Mouse (Mus musculus) lung, embryonic 14.5 days (tissue): ENCODE measurements at regions not wholly inside any gene's neighbourhood (a gene's known extent, or its start where the extent isn't known, plus 50 kb on each side); places are given as distances from the start of the nearest gene placed in this dataset.

Source experiments
- ATAC-seq: fragments of 200-750 bp; cut with Nextera tagmentation; 2 replicates; pipeline ENCODE4 v1.8.0; 2017; ENCODE audit warnings: mild to moderate bottlenecking, moderate TSS enrichment, moderate library complexity; ENCODE audit not compliant: insufficient read depth
- DNase-seq: peaks from one replicate; pipeline ENCODE4 v3.0.0-alpha.2; 2015
- H3K27ac ChIP-seq: fragments of 300-500 bp; sonication (generic); 2 replicates; pipeline ENCODE4 v1.5.1; 2014; ENCODE audit warnings: low read depth, mild to moderate bottlenecking, moderate library complexity
- H3K27me3 ChIP-seq: fragments of 300-500 bp; sonication (generic); 2 replicates; pipeline ENCODE4 v1.6.1; 2014; ENCODE audit warnings: low read length, control low read depth; ENCODE audit not compliant: insufficient read depth
- H3K36me3 ChIP-seq: fragments of 300-500 bp; sonication (generic); 2 replicates; pipeline ENCODE4 v1.6.1; 2014; ENCODE audit warnings: control low read depth; ENCODE audit not compliant: insufficient read depth
- H3K4me1 ChIP-seq: fragments of 300-500 bp; sonication (generic); 2 replicates; pipeline ENCODE4 v1.6.1; 2014; ENCODE audit warnings: antibody characterized with exemption, control low read depth; ENCODE audit not compliant: insufficient read depth
- H3K4me2 ChIP-seq: fragments of 300-500 bp; sonication (generic); 2 replicates; pipeline ENCODE4 v1.6.1; 2014; ENCODE audit warnings: mild to moderate bottlenecking
- H3K4me3 ChIP-seq: fragments of 300-500 bp; sonication (generic); 2 replicates; pipeline ENCODE4 v1.5.1; 2014; ENCODE audit warnings: low read depth, low read length
- H3K9ac ChIP-seq: fragments of 300-500 bp; sonication (generic); 2 replicates; pipeline ENCODE4 v1.6.1; 2014
- H3K9me3 ChIP-seq: fragments of 300-500 bp; sonication (generic); 2 replicates; pipeline ENCODE4 v1.6.1; 2016; ENCODE audit warnings: low read depth, low read length, control low read depth
- CTCF ChIP-seq: IDR thresholded peaks from 2 replicates; pipeline ENCODE4 v1.5.1; 2016; ENCODE audit warnings: antibody characterized with exemption, low read depth
- WGBS: fragments of 180-500 bp; shearing (Covaris S2); extraction: QIAGEN DNeasy Blood & Tissue Kit; methylation state at CpG from one replicate; pipeline ENCODE4 v1.1.7; 2014; 5-methylcytosine and 5-hydroxymethylcytosine counted together

- Histone ChIP-seq H3K27me3 (no peaks in the 10 kb centered on the region), H3K36me3 (no peaks in the 10 kb centered on the region), H3K9me3 (no peaks in the 10 kb centered on the region), H3K9ac (no peak overlapping the region), H3K4me2 (no peak overlapping the region; the same call in 1 of the 2 replicates), H3K27ac (peak overlapping the region; percentile 51; the same call in 1 of the 2 replicates), H3K4me1 (peaks cover 16% of the 10 kb centered on the region; the same call in 1 of the 2 replicates), H3K4me3 (no peak overlapping the region)
- ATAC-seq (no peak), DNase-seq (no peak)
- 45% methylated on average over 6 of the region's 6 CpGs for WGBS
- TF ChIP-seq CTCF: no peak
Measured at GRCm38 (mm10) chr5:64625841-64626298, 177.3 kb upstream of the Klf3 start.

GRCm38 (mm10) chr5:64626351-64626750, 176.8 kb upstream of the Klf3 start:
- TF ChIP-seq CTCF: no peak
- Histone ChIP-seq H3K27ac (peak overlapping the region; percentile 51; the same call in 1 of the 2 replicates), H3K27me3 (no peaks in the 10 kb centered on the region), H3K9me3 (no peaks in the 10 kb centered on the region), H3K9ac (no peak overlapping the region), H3K36me3 (no peaks in the 10 kb centered on the region), H3K4me3 (no peak overlapping the region), H3K4me1 (peaks cover 16% of the 10 kb centered on the region; the same call in 1 of the 2 replicates), H3K4me2 (no peak overlapping the region; the same call in 1 of the 2 replicates)
- ATAC-seq: peak; percentile 57
- peak; percentile 63 for DNase-seq
- 36% methylated on average over 9 of the region's 9 CpGs for WGBS

- no peaks in the 10 kb centered on the region for H3K27me3 ChIP-seq
- no peak overlapping the region for H3K9ac ChIP-seq
- no peak overlapping the region for H3K27ac ChIP-seq
- TF ChIP-seq CTCF: no peak
- no peak overlapping the region for H3K4me3 ChIP-seq
- peaks cover 6% of the 10 kb centered on the region; the same call in 1 of the 2 replicates for H3K4me1 ChIP-seq
- H3K9me3 ChIP-seq: no peaks in the 10 kb centered on the region
- DNase-seq (no peak), ATAC-seq (no peak)
- no peak overlapping the region for H3K4me2 ChIP-seq
- no peaks in the 10 kb centered on the region for H3K36me3 ChIP-seq
- WGBS: 82% methylated on average over 2 of the region's 2 CpGs
Measured at GRCm38 (mm10) chr5:64630582-64630981, 172.6 kb upstream of the Klf3 start.

GRCm38 (mm10) chr5:64632171-64632570, 171.0 kb upstream of the Klf3 start:
- DNase-seq: no peak
- WGBS: 83% methylated on average over 5 of the region's 5 CpGs

GRCm38 (mm10) chr5:64634008-64634407, 169.2 kb upstream of the Klf3 start:
- WGBS: 58% methylated on average over 8 of the region's 8 CpGs
- DNase-seq (no peak), ATAC-seq (no peak)
- no peak for TF ChIP-seq CTCF
- Histone ChIP-seq H3K27me3 (no peaks in the 10 kb centered on the region), H3K4me2 (no peak overlapping the region), H3K4me3 (no peak overlapping the region), H3K36me3 (no peaks in the 10 kb centered on the region), H3K9me3 (no peaks in the 10 kb centered on the region), H3K9ac (no peak overlapping the region), H3K27ac (no peak overlapping the region), H3K4me1 (no peaks in the 10 kb centered on the region)

More at GRCm38 (mm10) chr5:64632171-64632570, 171.0 kb upstream of the Klf3 start:
- ATAC-seq: no peak
- no peaks in the 10 kb centered on the region for H3K4me1 ChIP-seq
- no peak overlapping the region for H3K9ac ChIP-seq
- H3K4me3 ChIP-seq: no peak overlapping the region
- H3K36me3 ChIP-seq: no peaks in the 10 kb centered on the region
- no peak for TF ChIP-seq CTCF
- no peak overlapping the region for H3K4me2 ChIP-seq
- no peaks in the 10 kb centered on the region for H3K27me3 ChIP-seq
- H3K27ac ChIP-seq: no peak overlapping the region
- no peaks in the 10 kb centered on the region for H3K9me3 ChIP-seq

GRCm38 (mm10) chr5:64634721-64635120, 168.5 kb upstream of the Klf3 start:
- DNase-seq (no peak), ATAC-seq (no peak)
- Histone ChIP-seq H3K4me1 (no peaks in the 10 kb centered on the region), H3K9ac (no peak overlapping the region), H3K27me3 (no peaks in the 10 kb centered on the region), H3K4me3 (no peak overlapping the region), H3K4me2 (no peak overlapping the region), H3K9me3 (no peaks in the 10 kb centered on the region), H3K36me3 (no peaks in the 10 kb centered on the region), H3K27ac (no peak overlapping the region)
- no peak for TF ChIP-seq CTCF
- WGBS: 68% methylated on average over 4 of the region's 4 CpGs

GRCm38 (mm10) chr5:64636301-64636700, 166.9 kb upstream of the Klf3 start:
- DNase-seq (no peak), ATAC-seq (no peak)
- no peaks in the 10 kb centered on the region for H3K4me1 ChIP-seq
- H3K4me3 ChIP-seq: no peak overlapping the region
- H3K27me3 ChIP-seq: no peaks in the 10 kb centered on the region
- H3K4me2 ChIP-seq: no peak overlapping the region
- TF ChIP-seq CTCF: no peak
- no peak overlapping the region for H3K9ac ChIP-seq
- H3K36me3 ChIP-seq: no peaks in the 10 kb centered on the region
- no peak overlapping the region for H3K27ac ChIP-seq
- no peaks in the 10 kb centered on the region for H3K9me3 ChIP-seq
- WGBS: 93% methylated on average over 3 of the region's 3 CpGs
